Mouse (Mus musculus) mouse embryonic stem cell (cell line): ENCODE results near the gene Ahcyl2.

Experiments used
- in situ Hi-C, 2 experiments: fragments of 300-500 bp; cut with MboI; formaldehyde crosslinking; loops; 1 replicate in 1 of 2; 3 replicates in 1 of 2; pipeline ENCODE4 v1.14.3; 2019 to 2020; ENCODE audit warnings: low sequenced_read_pairs in 2 of 2, low pct_unique_long_range_greater_than_20kb in 1 of 2, mixed read lengths in 1 of 2; ENCODE audit not compliant: unreplicated experiment in 1 of 2

The Ahcyl2 gene

DNA sequence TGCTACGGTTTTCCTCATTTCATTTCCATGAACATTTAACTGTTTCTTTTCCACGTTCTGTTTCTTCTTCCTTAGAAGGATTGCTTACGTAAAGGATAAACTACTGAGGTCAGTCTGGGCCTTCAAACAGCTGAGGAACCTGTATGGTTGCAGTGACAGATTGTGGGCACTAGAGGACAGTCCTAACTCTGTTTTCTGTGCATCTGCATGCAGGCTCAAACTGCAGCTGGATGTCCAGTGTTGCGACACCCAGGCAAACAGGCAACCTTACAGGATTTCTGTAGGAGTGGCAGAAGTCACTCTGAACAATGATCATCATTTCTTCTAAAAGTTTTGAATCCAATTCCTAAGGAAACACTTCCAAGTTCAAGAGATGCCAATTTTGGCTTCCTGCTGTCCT lies 5.3 kb upstream of the Ahcyl2 start:
- in situ Hi-C loops: no loop called here

DNA sequence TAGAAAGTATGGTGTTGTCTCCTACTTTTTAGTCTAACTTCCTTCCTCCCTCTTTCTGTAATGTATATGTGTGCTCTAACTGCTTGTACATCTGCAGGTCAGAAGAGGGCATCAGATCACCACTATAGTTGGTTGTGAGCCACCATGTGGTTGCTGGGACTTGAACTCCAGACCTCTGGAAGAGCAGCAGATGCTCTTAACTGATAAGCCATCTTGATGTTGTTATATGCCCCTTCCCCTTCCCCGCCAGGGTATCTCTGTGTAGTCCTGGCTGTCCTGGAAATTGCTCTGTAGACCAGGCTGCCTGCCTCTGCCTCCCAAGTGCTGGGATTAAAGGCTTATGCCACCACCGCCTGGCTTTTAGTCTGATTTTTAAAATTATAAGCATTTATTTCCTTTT lies 937 bp upstream of the Ahcyl2 start:
- in situ Hi-C loops: no loop called here

DNA sequence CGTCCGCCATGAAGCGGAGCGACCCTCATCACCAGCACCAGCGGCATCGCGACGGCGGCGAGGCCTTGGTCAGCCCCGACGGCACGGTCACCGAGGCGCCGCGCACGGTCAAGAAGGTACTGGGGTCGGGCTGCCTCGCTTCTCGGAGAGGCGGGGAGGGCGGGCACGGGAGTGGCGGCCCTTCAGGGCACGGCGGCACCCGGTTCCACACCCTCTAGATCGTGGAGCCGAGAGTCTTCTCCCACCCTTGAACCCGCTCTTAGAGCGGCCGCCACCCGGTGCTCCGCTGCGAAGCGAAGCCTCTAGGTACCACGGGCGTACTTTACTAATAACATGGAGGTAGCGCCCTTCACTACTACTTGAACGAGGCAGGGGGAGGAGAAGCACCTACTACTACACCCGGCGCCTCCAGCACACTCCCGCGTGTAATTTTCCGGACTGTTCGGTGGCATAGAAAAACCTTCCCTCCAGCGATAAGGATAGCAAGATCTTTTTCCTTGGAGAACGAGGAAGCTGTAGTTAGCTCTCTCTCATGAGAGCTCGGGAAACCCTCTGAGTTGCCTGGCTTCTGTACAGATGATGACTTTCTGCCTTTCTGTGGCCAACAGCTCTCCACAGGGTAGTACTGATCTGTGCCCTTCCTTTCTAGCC lies 1.1 kb downstream of the Ahcyl2 start:
- in situ Hi-C loops: no loop called here

DNA sequence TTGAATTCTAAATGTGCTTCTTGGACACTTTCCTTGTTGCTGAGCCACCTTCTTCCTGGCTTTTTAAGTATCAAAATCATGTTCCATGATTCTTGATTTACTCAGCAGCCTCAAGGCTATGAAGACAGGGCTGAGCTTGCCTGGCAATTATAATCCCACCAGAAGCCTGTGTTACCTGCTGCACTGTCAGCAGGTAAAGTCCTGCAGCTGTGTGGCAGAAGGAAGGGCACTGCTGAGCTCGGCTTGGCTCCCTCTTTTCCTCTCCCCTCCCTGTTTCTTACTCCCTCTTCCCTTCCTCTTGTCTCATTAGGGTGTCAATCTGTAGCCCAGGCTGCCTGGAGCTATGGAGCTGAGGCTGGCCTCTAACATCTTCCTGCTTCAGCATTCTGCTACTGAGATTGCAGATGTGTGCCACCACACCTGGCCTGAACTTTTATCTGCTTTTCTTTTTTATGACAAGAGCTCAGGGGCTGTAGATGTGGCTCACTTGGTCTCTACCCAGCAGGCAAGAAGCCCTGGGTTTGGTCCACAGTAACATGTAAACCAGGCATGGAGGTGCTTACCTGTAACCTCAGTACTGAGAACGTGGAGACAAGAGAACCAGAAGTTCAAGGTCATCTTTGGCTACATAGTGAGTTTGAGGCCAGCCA lies 3.0 kb downstream of the Ahcyl2 start:
- in situ Hi-C loops: no loop called here

DNA sequence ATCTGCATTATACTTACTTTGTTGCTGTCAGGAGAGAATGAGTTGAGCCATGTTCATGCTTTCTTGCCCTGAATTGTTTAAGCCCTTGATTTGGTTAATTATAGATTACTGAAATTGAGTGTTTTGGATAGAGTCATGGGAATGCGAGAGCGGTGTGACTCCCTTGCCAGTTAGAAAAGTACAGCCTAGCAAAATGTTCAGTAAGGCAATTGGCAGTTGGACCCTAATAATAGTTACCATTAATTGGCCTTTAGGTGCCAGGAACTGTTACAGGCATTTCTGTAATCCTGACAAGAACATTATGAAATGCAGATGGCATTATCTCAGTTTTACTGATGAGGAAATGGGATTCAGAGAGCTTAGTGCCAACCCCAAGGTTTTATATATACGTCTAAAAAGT lies 4.4 kb downstream of the Ahcyl2 start:
- in situ Hi-C loops: no loop called here

DNA sequence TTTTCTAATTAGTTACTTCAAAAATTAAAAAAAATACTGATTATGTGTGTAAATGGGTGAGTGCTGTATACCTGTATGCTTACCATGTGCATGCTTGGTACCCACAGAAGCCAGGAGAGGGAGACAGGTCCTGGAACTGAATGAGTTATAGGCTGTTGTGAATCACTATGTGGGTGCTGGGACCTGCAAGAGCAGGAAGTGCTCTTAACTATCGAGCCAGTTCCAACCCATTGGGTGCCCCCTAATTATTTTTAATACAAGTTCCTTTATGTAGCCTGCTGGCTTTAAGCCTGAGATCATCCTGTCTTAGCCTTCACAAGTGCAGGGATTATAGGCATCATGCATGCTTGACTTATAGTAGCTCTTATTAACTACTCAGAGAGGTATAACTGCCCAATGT lies 6.3 kb downstream of the Ahcyl2 start:
- in situ Hi-C loops: no loop called here

DNA sequence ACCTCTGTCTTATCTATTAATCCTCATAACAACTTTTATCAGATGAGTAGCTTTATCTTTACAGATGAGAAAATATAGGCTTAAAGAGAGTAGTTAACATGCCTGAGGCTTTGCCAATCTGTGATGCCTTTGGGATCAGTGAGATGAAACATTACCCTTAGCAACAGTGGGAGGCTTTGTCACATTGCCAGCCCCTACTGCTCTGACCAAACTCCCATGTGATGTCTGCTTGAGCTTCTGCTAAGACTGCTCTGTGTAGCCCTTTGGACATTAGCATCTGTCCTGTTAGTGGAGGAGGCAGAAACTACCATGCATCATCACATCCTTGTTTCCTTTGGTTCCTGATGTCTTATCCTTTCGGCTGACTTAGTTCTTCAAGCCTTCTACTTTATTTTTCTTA lies 7.8 kb downstream of the Ahcyl2 start:
- in situ Hi-C loops: loop anchor here in 1 of 2 experiments (5.0 kb wide), 1 partner anchor 47 kb away; no protein-coding TSS in a partner anchor

DNA sequence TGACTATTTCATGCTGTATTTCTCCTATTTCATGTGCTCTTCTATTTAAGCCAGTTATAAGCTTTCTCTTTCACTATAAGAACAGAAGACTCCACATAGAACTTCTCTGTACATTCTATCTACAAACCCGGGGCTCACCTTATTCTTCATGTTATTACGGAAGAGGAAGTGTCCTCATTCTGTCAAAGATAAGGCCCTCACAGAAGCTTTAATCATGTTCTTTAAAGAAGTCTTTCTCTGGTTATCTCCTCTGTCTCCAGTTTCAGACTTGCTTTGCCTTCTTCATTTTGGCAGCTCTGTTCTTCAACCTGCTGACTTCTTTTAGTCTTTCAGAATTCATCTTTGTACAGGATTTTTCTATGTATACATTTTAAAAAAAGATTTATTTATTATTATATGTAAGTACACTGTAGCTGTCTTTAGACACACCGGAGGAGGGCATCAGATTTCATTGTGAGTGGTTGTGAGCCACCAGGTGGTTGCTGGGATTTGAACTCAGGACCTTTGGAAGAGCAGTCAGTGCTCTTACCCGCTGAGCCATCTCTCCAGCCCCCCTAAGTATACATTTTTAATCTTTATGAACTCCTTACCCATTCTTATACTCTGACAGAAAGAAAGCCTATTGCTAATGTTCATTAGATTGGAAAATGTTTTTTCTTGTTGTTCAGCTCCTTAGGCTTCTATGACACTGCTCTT lies 8.9 kb downstream of the Ahcyl2 start:
- in situ Hi-C loops: loop anchor here in 1 of 2 experiments (5.0 kb wide), 1 partner anchor 46 kb away; no protein-coding TSS in a partner anchor

DNA sequence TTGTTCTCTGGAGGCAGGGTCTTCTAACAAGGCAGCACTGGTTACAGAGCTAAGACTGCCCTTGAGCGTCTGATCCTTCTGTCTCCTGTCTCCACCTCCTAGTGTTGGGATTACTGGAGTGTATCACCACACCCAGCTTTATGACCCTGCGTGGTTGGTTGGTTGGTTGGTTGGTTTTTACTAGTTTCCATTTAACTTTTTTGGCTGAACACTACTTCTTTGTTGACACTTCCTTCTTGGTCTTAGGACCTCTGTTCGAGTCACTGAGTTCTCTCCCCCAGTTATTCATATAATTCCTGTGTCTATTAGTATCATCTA lies 9.4 kb downstream of the Ahcyl2 start:
- in situ Hi-C loops: loop anchor here in 1 of 2 experiments (5.0 kb wide), 1 partner anchor 45 kb away; no protein-coding TSS in a partner anchor

DNA sequence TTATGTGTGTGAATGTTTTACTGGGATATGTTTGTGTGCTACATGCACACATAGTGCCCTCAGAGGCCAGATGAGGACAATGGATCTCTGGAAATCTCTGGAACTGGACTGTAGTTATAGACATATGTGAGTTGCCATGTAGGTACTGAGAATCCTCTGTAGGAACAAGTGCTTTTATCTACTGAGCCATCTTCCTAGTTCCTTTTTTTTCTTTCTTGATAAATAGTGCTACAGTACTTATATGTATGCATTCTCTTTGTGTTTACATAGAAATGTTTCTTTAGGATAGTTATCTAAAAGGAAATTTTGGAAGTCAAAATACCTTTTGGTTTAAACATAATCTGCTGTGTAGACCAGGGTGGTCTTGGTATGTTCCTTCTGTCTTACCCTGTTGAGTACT lies 12.3 kb downstream of the Ahcyl2 start:
- in situ Hi-C loops: no loop called here

DNA sequence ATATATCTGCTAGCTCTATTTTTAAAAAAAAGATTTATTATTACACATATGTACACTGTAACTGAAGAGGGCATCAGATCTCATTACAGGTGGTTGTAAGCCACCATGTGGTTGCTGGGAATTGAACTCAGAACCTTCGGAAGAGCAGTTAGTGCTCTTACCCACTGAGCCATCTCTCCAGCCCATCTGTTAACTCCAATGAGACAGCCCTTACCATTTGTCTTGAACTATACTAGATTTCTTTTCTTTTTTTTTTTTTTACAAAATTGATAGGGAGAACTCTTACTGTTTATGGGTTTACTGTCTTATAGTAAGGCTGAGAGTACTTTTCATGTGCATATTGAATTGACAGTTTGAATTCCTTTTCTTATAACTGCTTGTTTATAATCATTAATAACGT lies 12.8 kb downstream of the Ahcyl2 start:
- in situ Hi-C loops: no loop called here

DNA sequence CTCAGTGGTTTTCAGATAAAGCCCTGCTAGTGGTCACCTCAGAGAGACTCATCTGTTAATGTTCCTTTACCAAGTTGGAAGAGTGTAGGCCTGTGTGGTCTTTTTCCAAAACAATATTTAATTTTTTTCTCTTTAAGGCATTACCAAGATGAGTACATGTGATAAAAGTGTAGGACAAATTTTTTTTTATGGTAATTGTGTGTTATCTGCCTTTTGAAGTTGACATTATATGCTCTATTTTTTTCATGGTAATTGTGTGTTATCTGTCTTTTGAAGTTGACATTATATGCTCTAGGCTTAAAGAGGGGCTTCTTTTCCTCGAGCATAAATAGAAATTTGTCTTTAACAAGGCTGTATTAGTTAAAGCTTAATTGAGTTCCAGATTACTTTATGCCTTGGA lies 14.4 kb downstream of the Ahcyl2 start:
- in situ Hi-C loops: no loop called here

DNA sequence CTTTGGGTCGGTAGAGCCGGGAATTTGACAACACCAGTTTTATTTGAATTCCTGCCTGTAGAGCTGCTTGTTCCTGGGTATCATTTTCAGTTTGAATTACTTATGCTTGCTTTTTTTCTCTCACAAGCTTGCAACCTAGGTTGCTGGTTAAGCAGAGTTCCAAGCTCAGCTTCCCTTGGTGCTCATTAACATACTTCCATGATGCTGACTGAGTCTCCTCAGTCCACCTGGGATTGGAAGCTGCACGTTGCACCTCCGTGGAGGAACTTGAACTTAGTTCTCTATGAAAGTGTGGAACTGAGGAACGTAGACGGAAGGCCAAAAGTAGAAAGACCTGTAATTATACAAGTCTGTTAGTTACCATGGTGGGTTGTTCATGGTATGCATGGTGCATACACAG lies 16.1 kb downstream of the Ahcyl2 start:
- in situ Hi-C loops: no loop called here

DNA sequence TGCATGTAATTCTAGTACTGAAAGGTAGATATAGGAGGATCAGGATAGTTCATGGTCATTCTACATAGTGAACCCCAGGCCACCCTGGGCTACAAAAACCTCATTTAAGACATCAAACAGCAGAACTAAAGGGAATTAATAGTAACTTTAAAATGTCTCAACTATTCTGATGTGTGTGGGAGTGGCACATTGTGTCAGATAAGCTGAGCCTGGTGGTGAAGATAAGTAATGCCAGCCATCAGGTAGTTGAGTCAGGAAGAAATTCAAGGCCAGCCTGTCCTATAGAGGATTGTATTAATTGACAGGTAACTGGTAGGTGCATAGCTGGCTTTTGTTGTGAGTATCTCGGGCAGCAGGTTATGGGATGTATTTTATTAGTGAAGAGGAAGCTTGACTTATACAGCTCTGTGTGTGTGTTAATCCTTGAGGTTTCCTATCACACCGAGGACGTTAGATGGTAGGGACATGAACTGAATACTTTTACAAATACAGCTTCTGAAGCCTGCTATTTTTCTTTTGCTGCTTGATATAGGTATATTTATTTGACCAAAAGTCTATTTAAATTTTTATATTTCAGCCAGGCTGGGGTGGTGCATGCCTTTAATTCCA lies 16.7 kb downstream of the Ahcyl2 start:
- in situ Hi-C loops: no loop called here

DNA sequence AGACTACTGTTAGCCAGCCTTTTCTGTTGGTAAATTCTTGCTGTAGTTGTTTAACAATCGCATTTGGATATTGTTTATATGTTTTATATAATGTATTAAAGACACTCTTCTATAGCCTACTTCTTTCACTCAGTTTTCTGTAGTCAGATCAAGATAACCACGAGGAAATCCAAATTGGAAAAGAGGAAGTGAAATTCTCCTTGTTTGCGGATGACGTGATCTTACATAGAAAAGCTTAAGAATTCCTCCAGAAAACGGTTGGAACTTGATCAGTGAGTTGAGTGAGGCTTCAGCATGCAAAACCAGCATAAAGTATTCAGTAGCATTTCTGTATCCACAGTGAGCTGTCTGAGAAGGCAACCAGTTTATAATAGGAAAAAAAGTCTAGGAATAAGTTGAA lies 17.9 kb downstream of the Ahcyl2 start:
- in situ Hi-C loops: no loop called here

DNA sequence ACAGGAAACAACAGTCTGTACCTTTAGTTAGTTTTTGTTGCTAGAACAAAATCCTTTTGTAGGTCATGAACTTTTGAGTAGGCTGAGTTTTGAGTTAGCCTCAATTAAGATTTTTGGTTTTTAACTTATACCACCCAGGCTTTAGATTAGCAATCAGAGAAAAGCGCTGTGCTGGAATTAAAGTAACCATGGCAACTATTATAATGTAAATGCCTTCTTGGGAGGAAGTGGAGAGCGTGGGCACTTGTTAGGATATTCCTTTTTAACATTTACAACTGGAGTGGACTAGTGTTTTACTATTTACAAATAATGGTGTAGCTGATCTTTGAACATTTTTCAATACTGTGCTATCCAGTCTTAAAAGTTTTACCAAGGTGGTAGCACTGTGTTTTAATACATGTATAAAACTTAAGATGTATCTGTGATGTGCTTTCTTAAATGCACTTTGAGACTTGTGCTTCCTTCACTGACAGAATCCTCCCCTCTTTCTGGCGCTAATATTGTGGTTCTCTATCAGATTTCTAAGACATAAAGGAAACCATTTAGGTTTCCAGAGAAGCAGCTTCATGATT lies 21.1 kb downstream of the Ahcyl2 start:
- in situ Hi-C loops: no loop called here

DNA sequence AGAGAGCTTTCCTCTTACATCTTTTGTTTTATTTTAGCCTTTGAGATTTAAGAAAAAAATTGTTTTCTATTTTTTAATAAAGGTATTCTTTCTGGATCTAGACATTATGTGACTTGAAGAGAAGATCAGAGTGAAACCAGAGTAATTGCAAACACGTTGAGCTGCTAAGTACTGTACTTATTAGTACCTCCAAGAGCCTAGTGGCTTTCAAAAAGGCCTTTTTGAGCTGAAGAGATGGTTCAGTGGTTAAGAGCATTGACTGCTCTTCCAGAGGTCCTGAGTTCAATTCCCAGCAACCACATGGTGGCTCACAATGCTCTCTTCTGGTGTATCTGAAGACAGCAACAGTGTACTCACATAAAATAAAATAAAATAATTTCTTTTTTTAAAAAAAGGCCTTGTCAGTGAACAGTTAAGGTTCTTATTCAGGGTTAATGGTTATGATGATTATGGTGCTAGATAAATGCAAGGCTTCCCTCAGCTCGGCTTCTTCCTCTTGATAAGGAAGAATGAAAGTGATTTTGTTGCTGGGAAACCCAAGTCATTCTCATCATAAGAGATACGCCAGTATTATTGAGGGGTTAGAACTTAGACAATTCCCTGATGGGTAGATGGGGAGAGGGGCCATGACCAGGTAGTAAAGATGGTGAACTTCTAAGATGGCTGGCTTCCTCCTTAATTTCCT lies 22.3 kb downstream of the Ahcyl2 start:
- in situ Hi-C loops: no loop called here

DNA sequence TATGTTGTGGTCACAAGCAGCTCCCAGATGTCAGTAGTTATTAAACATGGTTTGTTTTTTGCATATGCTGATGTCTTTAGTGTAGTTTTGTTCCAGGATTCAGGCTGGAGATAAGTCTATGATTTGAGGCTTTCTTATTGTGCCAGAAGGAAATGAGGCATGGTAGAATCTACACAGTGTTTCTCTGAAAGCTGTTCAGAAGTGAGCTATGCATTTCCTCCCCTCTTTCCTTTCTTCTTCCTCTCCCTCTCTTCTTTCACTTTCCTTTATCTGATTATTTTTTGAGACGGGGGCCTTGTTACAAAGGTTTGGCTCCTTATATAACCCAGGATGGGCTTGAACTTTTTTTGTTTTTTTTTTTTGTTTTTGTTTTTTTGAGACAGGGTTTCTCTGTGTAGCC lies 25.7 kb downstream of the Ahcyl2 start:
- in situ Hi-C loops: no loop called here

DNA sequence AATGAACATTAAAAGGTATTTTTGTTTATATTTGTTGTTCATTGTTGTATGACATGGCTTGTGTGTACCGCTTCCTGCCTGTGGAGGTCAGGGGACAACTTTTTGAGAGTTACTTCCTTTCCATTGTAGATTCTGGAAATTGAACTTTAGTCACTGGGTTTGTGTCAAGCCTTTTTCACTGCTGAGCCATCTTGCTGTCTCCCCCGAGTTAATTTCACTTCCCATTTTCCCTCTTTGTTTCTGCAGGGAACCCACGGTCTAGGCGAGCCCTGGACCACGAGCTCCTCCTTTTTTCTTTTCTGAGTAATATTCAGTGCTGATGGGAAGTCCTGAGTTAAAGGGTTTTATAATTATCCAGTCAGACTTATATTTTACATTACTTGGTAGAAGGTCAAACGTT lies 26.8 kb downstream of the Ahcyl2 start:
- in situ Hi-C loops: no loop called here
